ENCODE assay signal across 14 mouse cellular contexts in genomic region chr19:18253333-18253732, GRCm38 (mm10).
"Had no signal": no experiment of that assay in that cellular context is flagged by ENCODE, and none has a peak within 500 bp of the region (broad histone marks: within the 10 kb centered on the region; RNA-seq: fewer than 3 reads in every experiment).

No protein-coding gene starts in this region.

- H3K4me1 ChIP-seq: liver, embryonic 13.5 days; stomach, embryonic 15.5 days had no signal

- H3K4me3 ChIP-seq: left cerebral cortex, adult 2 months; liver, embryonic 13.5 days; stomach, embryonic 15.5 days had no signal

- H3K36me3 ChIP-seq: liver, embryonic 13.5 days; stomach, embryonic 15.5 days had no signal

- H3K27ac ChIP-seq: kidney, postnatal 0 days; left cerebral cortex, adult 2 months; liver, embryonic 13.5 days; macrophage; stomach, embryonic 15.5 days had no signal

- H3K9ac ChIP-seq: liver, embryonic 13.5 days; lung, embryonic 14.5 days; stomach, embryonic 15.5 days had no signal

- H3K27me3 ChIP-seq: liver, embryonic 13.5 days; stomach, embryonic 15.5 days had no signal

- H3K4me2 ChIP-seq: liver, embryonic 13.5 days; lung, embryonic 14.5 days; stomach, embryonic 15.5 days had no signal

- ATAC-seq: intestine, postnatal 0 days; lung, postnatal 0 days had no signal

- H3K9me3 ChIP-seq: liver, embryonic 13.5 days; stomach, embryonic 15.5 days had no signal

- DNase-seq: kidney, adult 2 months; kidney, postnatal 25 days; layer of hippocampus, postnatal 36 days; liver, embryonic 13.5 days; lung, embryonic 14.5 days; right cerebral cortex, postnatal 25 days; spleen, adult 18-20 months; thymus, postnatal 25 days had no signal
